ENCODE assay signal across 18 mouse cellular contexts in genomic region chr11:59895316-59895715, GRCm38 (mm10). TPM values are rescaled to one million over a fixed set of nuclear protein-coding genes. Genes with fewer than 3 reads are reported as not detected.
A peak's percentile ranks its signal among the peaks of the same experiment; 100 is the strongest.
DNase-seq lines count a peak whose midpoint lies in the region; ATAC-seq lines count a peak whose summit lies in the region.
"Had no signal": no experiment of that assay in that cellular context is flagged by ENCODE, and none has a peak within 500 bp of the region (broad histone marks: within the 10 kb centered on the region; RNA-seq: fewer than 3 reads in every experiment).

No protein-coding gene starts in this region.

- H3K4me3 ChIP-seq in embryonic facial prominence, embryonic 13.5 days: no peak overlapping the region
- no peak overlapping the region for H3K4me3 ChIP-seq in embryonic facial prominence, embryonic 10.5 days
- H3K4me3 ChIP-seq in kidney, embryonic 15.5 days (replicated peaks): no peak overlapping the region
- H3K4me3 ChIP-seq: forebrain, embryonic 15.5 days; hindbrain, embryonic 13.5 days; limb, embryonic 13.5 days; midbrain, embryonic 12.5 days had no signal

- no peaks in the 10 kb centered on the region for H3K27me3 ChIP-seq in embryonic facial prominence, embryonic 13.5 days
- no peaks in the 10 kb centered on the region for H3K27me3 ChIP-seq in embryonic facial prominence, embryonic 10.5 days (replicated peaks; ENCODE audit: low read depth, poor library complexity, severe bottlenecking)
- H3K27me3 ChIP-seq in kidney, embryonic 15.5 days: no peaks in the 10 kb centered on the region
- H3K27me3 ChIP-seq: forebrain, embryonic 15.5 days; hindbrain, embryonic 13.5 days; limb, embryonic 13.5 days had no signal

- DNase-seq in embryonic facial prominence, embryonic 10.5 days (ENCODE audit: low spot score): no peak
- no peak for DNase-seq in kidney, postnatal 25 days
- DNase-seq in lung, postnatal 10 days: peak; percentile 31
- no peak for DNase-seq in lung, adult 18-20 months
- peak; percentile 51 for DNase-seq in brain, adult 2 months (ENCODE audit: low read depth, low spot score)
- no peak for DNase-seq in neural tube, embryonic 10.5 days (ENCODE audit: extremely low spot score, low spot score)
- DNase-seq: adrenal gland, adult 8-10 months; cerebellum, adult 11-12 months; lung, postnatal 4 days; thymus, postnatal 14 days had no signal

- ATAC-seq in embryonic facial prominence, embryonic 13.5 days (ENCODE audit: insufficient number of reproducible peaks, insufficient read depth, low FRiP score, low TSS enrichment, low read depth): no peak
- 0 out of 2 replicates have a peak, but pooled peaks have one; percentile 47 for ATAC-seq in kidney, embryonic 15.5 days (replicated peaks; ENCODE audit: low FRiP score)
- ATAC-seq: forebrain, embryonic 15.5 days; intestine, postnatal 0 days had no signal

- H3K9me3 ChIP-seq in embryonic facial prominence, embryonic 13.5 days: no peaks in the 10 kb centered on the region
- H3K9me3 ChIP-seq in embryonic facial prominence, embryonic 10.5 days: no peaks in the 10 kb centered on the region
- H3K9me3 ChIP-seq in kidney, embryonic 15.5 days (replicated peaks): no peaks in the 10 kb centered on the region
- H3K9me3 ChIP-seq: forebrain, embryonic 15.5 days; hindbrain, embryonic 13.5 days; limb, embryonic 13.5 days; midbrain, embryonic 12.5 days had no signal

- H3K27ac ChIP-seq in embryonic facial prominence, embryonic 13.5 days: 0 out of 2 replicates have a peak overlapping the region, but pooled peaks have one; percentile 23
- H3K27ac ChIP-seq in embryonic facial prominence, embryonic 10.5 days (replicated peaks): no peak overlapping the region
- no peak overlapping the region for H3K27ac ChIP-seq in kidney, embryonic 15.5 days
- H3K27ac ChIP-seq: forebrain, embryonic 15.5 days; hindbrain, embryonic 13.5 days; limb, embryonic 13.5 days; liver, embryonic 14.5 days; midbrain, embryonic 12.5 days had no signal

- no peaks in the 10 kb centered on the region for H3K36me3 ChIP-seq in embryonic facial prominence, embryonic 13.5 days
- H3K36me3 ChIP-seq in embryonic facial prominence, embryonic 10.5 days (replicated peaks): no peaks in the 10 kb centered on the region
- no peaks in the 10 kb centered on the region for H3K36me3 ChIP-seq in kidney, embryonic 15.5 days
- H3K36me3 ChIP-seq: forebrain, embryonic 15.5 days; hindbrain, embryonic 13.5 days; limb, embryonic 13.5 days; midbrain, embryonic 12.5 days had no signal

- H3K4me1 ChIP-seq in embryonic facial prominence, embryonic 13.5 days: peaks cover 17% of the 10 kb centered on the region
- H3K4me1 ChIP-seq in embryonic facial prominence, embryonic 10.5 days: peaks cover 35% of the 10 kb centered on the region
- peaks cover 33% of the 10 kb centered on the region for H3K4me1 ChIP-seq in kidney, embryonic 15.5 days
- H3K4me1 ChIP-seq: midbrain, embryonic 12.5 days had no signal

- 34% methylated on average over 8 of the region's 8 CpGs for WGBS in embryonic facial prominence, embryonic 13.5 days
- 82% methylated on average over 8 of the region's 8 CpGs for WGBS in embryonic facial prominence, embryonic 10.5 days
- 24% methylated on average over 8 of the region's 8 CpGs for WGBS in kidney, embryonic 15.5 days

- H3K9ac ChIP-seq in embryonic facial prominence, embryonic 13.5 days: no peak overlapping the region; the same call in 1 of the 2 replicates
- H3K9ac ChIP-seq in kidney, embryonic 15.5 days: no peak overlapping the region
- H3K9ac ChIP-seq: forebrain, embryonic 15.5 days; hindbrain, embryonic 13.5 days; limb, embryonic 13.5 days; liver, embryonic 14.5 days; midbrain, embryonic 12.5 days had no signal

- H3K4me2 ChIP-seq in embryonic facial prominence, embryonic 13.5 days: no peak overlapping the region
- H3K4me2 ChIP-seq in kidney, embryonic 15.5 days: no peak overlapping the region
- H3K4me2 ChIP-seq: forebrain, embryonic 15.5 days; hindbrain, embryonic 13.5 days; limb, embryonic 13.5 days; midbrain, embryonic 12.5 days had no signal

RNA-seq across cellular contexts. Expression of gene Med9, which starts 52.7 kb away (rescaled TPM):
- polyA plus RNA-seq in embryonic facial prominence, embryonic 13.5 days (2015; fragmentation: Nextera tagmentation; extraction: Ambion mirVana): 35.9 and 40.0 TPM in 2 replicates
- 48.3 and 51.5 TPM in 2 replicates for polyA plus RNA-seq in embryonic facial prominence, embryonic 10.5 days (2016; fragmentation: Nextera tagmentation; extraction: Ambion mirVana)
- polyA plus RNA-seq in kidney, embryonic 15.5 days (2015; fragmentation: Nextera tagmentation; extraction: Ambion mirVana): 45.7 and 46.5 TPM in 2 replicates

RNA-seq across cellular contexts. Expression of gene Cops3, which starts 55.7 kb away (rescaled TPM):
- polyA plus RNA-seq in embryonic facial prominence, embryonic 13.5 days (2015; fragmentation: Nextera tagmentation; extraction: Ambion mirVana): 206 and 210 TPM in 2 replicates
- polyA plus RNA-seq in embryonic facial prominence, embryonic 10.5 days (2016; fragmentation: Nextera tagmentation; extraction: Ambion mirVana): 224 and 231 TPM in 2 replicates
- polyA plus RNA-seq in kidney, embryonic 15.5 days (2015; fragmentation: Nextera tagmentation; extraction: Ambion mirVana): 206 and 213 TPM in 2 replicates

RNA-seq across cellular contexts. Expression of gene Nt5m, which starts 56.1 kb away (rescaled TPM):
- polyA plus RNA-seq in embryonic facial prominence, embryonic 13.5 days (2015; fragmentation: Nextera tagmentation; extraction: Ambion mirVana): 42.6 and 45.9 TPM in 2 replicates
- 34.3 and 37.3 TPM in 2 replicates for polyA plus RNA-seq in embryonic facial prominence, embryonic 10.5 days (2016; fragmentation: Nextera tagmentation; extraction: Ambion mirVana)
- polyA plus RNA-seq in kidney, embryonic 15.5 days (2015; fragmentation: Nextera tagmentation; extraction: Ambion mirVana): 37.9 and 42.8 TPM in 2 replicates

Comparison
In these comparisons a context has a peak if more than half of its experiments do, and no peak if none do; other contexts are left out.
1. DNase-seq: peak in lung, postnatal 10 days (single experiment) and brain, adult 2 months (single experiment); none in embryonic facial prominence, embryonic 10.5 days (single experiment), kidney, postnatal 25 days (0 of 2), lung, adult 18-20 months (0 of 2) and neural tube, embryonic 10.5 days (single experiment).